Mouse (Mus musculus) small intestine, adult 2 months (tissue): ENCODE measurements at regions not wholly inside any gene's neighbourhood (a gene's known extent, or its start where the extent isn't known, plus 50 kb on each side); places are given as distances from the start of the nearest gene placed in this dataset.

Source experiments
- CTCF ChIP-seq: fragments of 200-500 bp; IDR thresholded peaks from 2 replicates; pipeline ENCODE4 v1.5.1; 2012; ENCODE audit warnings: low read depth, mild to moderate bottlenecking, control low read depth, inconsistent platforms, low read length, moderate library complexity, mixed read lengths; ENCODE audit not compliant: insufficient replicate concordance, insufficient read length; ENCODE audit errors: extremely low read depth
- POLR2A ChIP-seq: fragments of 200-500 bp; IDR thresholded peaks from 2 replicates; pipeline ENCODE4 v1.6.1; 2012; ENCODE audit warnings: low read depth, mild to moderate bottlenecking, control low read depth, inconsistent platforms, low read length, moderate library complexity

GRCm38 (mm10) chr10:98145773-98146172 is 419.2 kb upstream of the C030005K15Rik start:
- TF ChIP-seq POLR2A (no peak), CTCF (no peak)
